Mouse (Mus musculus) layer of hippocampus, postnatal 14 days (tissue): ENCODE measurements at regions not wholly inside any gene's neighbourhood (a gene's known extent, or its start where the extent isn't known, plus 50 kb on each side); places are given as distances from the start of the nearest gene placed in this dataset.

ENCODE experiments used
- DNase-seq, 2 experiments: peaks; one replicate each; pipeline ENCODE4 v3.0.0; 2021 to 2022; ENCODE audit warnings: low spot score in 2 of 2, mixed read lengths in 1 of 2

- no peak for DNase-seq
These were observed 80.9 kb upstream of the Nudt7 start for GRCm38 (mm10) chr8:114052426-114052825.

- DNase-seq, result no peak
These were observed 69.8 kb upstream of the Nudt7 start for GRCm38 (mm10) chr8:114063566-114063965.

- DNase-seq, result no peak
These were observed 61.0 kb upstream of the Nudt7 start for GRCm38 (mm10) chr8:114072330-114072729.

- no peak for DNase-seq
These were observed 59.2 kb upstream of the Nudt7 start for GRCm38 (mm10) chr8:114074122-114074521.

- DNase-seq, result peak in 1 of 2 experiments; percentile 43
These were observed 56.7 kb upstream of the Nudt7 start for GRCm38 (mm10) chr8:114076701-114077100.

- peak; percentile 60 to 66 for DNase-seq
These were observed 52.2 kb upstream of the Nudt7 start for GRCm38 (mm10) chr8:114081049-114081756.

- DNase-seq, result no peak
These were observed 51.6 kb upstream of the Nudt7 start for GRCm38 (mm10) chr8:114081757-114082059.
